Mouse (Mus musculus) heart, embryonic 11.5 days (tissue): Measurements from ENCODE around the gene Plpp1. TPM values are rescaled to one million over a fixed set of nuclear protein-coding genes. Genes with fewer than 3 reads are reported as not detected.

Experiments used
- ATAC-seq: fragments of 200-750 bp; cut with Nextera tagmentation; replicated peaks from 2 replicates; pipeline ENCODE4 v1.8.0; 2017; ENCODE audit warnings: moderate library complexity; ENCODE audit not compliant: insufficient number of reproducible peaks, low FRiP score, low TSS enrichment
- H3K27ac ChIP-seq: fragments of 300-500 bp; sonication (generic); 2 replicates; pipeline ENCODE4 v1.5.1; 2014; ENCODE audit warnings: mild to moderate bottlenecking, low read depth, low read length
- H3K27me3 ChIP-seq: fragments of 300-500 bp; sonication (generic); 2 replicates; pipeline ENCODE4 v1.6.1; 2014; ENCODE audit warnings: mild to moderate bottlenecking, low read length, mixed read lengths; ENCODE audit not compliant: control insufficient read depth, insufficient read depth
- H3K36me3 ChIP-seq: fragments of 300-500 bp; sonication (generic); 2 replicates; pipeline ENCODE4 v1.6.1; 2014; ENCODE audit warnings: mild to moderate bottlenecking, low read length, moderate library complexity, mixed read lengths; ENCODE audit not compliant: control insufficient read depth, insufficient read depth
- H3K4me1 ChIP-seq: fragments of 300-500 bp; sonication (generic); 2 replicates; pipeline ENCODE4 v1.6.1; 2014; ENCODE audit warnings: low read length; ENCODE audit not compliant: control insufficient read depth, insufficient read depth
- H3K4me2 ChIP-seq: fragments of 300-500 bp; sonication (generic); 2 replicates; pipeline ENCODE4 v1.6.1; 2014; ENCODE audit warnings: mild to moderate bottlenecking, moderate library complexity
- H3K4me3 ChIP-seq: fragments of 300-500 bp; sonication (generic); 2 replicates; pipeline ENCODE4 v1.5.1; 2014; ENCODE audit warnings: low read depth, low read length
- H3K9ac ChIP-seq: fragments of 300-500 bp; sonication (generic); 2 replicates; pipeline ENCODE4 v1.6.1; 2014; ENCODE audit warnings: mild to moderate bottlenecking, low read depth, low read length, moderate library complexity
- H3K9me3 ChIP-seq: fragments of 300-500 bp; sonication (generic); replicated peaks from 2 replicates; pipeline ENCODE4 v1.6.1; 2016; ENCODE audit warnings: low read length; ENCODE audit not compliant: control insufficient read depth
- WGBS: fragments of 180-500 bp; shearing (Covaris S2); extraction: QIAGEN DNeasy Blood & Tissue Kit; methylation state at CpG from one replicate; pipeline ENCODE4 v1.1.7; 2014; ENCODE audit not compliant: insufficient replicate concordance; 5-methylcytosine and 5-hydroxymethylcytosine counted together
- polyA plus RNA-seq: library from polyadenylated mRNA; unstranded; fragments of >200 nt; fragmentation: Nextera tagmentation; extraction: Ambion mirVana; gene quantifications from 2 replicates; pipeline ENCODE4 v1.2.1, GENCODE M21; 2014

Plpp1 gene
- polyA plus RNA-seq, 1 experiment from 2014 or later = 41.7 TPM

- Histone ChIP-seq H3K9me3 (no peaks in the 10 kb centered on the region), H3K27me3 (no peaks in the 10 kb centered on the region), H3K4me2 (no peak overlapping the region), H3K27ac (no peak overlapping the region), H3K9ac (no peak overlapping the region), H3K36me3 (peaks cover 5% of the 10 kb centered on the region; the same call in 1 of the 2 replicates), H3K4me3 (no peak overlapping the region), H3K4me1 (no peaks in the 10 kb centered on the region)
- 81% methylated on average over 4 of the region's 4 CpGs for WGBS
- no peak for ATAC-seq
Observed at GRCm38 (mm10) chr13:112910434-112910833, 109.8 kb downstream of the Plpp1 start.

Other genes starting within 250 kb of the Plpp1 start
- gene Il31ra, start 206.4 kb upstream of the Plpp1 start, polyA plus RNA-seq = 0.10 TPM in 1 of 2 replicates, not detected in the other
- gene Ddx4, start 148.3 kb upstream of the Plpp1 start, polyA plus RNA-seq = 1.2 TPM in 2 replicates
- gene Slc38a9, start 140.0 kb upstream of the Plpp1 start, polyA plus RNA-seq = 12.4 and 16.4 TPM in 2 replicates
- gene Mtrex, start 126.6 kb downstream of the Plpp1 start, polyA plus RNA-seq = 55.7 and 63.1 TPM in 2 replicates
- gene Dhx29, start 126.7 kb downstream of the Plpp1 start, polyA plus RNA-seq = 15.5 TPM in 2 replicates
- 0.13 and 0.18 TPM in 2 replicates for gene Ccno, start 187.0 kb downstream of the Plpp1 start, polyA plus RNA-seq
- not detected in 2 replicates for gene Mcidas, start 193.1 kb downstream of the Plpp1 start, polyA plus RNA-seq
- 0.14 TPM in 1 of 2 replicates, not detected in the other for gene Cdc20b, start 234.3 kb downstream of the Plpp1 start, polyA plus RNA-seq
- gene Gpx8, start 245.6 kb downstream of the Plpp1 start, polyA plus RNA-seq = 147 and 151 TPM in 2 replicates